Mouse (Mus musculus) olfactory bulb, adult 2 months (tissue): ENCODE results near the gene Myo3b. TPM values are rescaled to one million over a fixed set of nuclear protein-coding genes. Genes with fewer than 3 reads are reported as not detected.
"Not testable (repeated sequence)": the region's sequence is repeated elsewhere in the genome, so short reads cannot be mapped to it uniquely, and the experiment has no call there.

ENCODE experiments used
- H3K27ac ChIP-seq: fragments of 200-500 bp; 2 replicates; pipeline ENCODE4 v1.5.1; 2012; ENCODE audit warnings: low read depth, low read length; ENCODE audit not compliant: insufficient read depth
- H3K4me1 ChIP-seq: fragments of 200-500 bp; 2 replicates; pipeline ENCODE4 v1.6.1; 2012; ENCODE audit warnings: low read length; ENCODE audit not compliant: control insufficient read depth, insufficient read depth
- H3K4me3 ChIP-seq: fragments of 200-500 bp; 2 replicates; pipeline ENCODE4 v1.5.1; 2012; ENCODE audit warnings: mild to moderate bottlenecking, low read depth, low read length, moderate library complexity; ENCODE audit not compliant: insufficient read depth
- CTCF ChIP-seq: fragments of 200-500 bp; IDR thresholded peaks from 2 replicates; pipeline ENCODE4 v1.5.1; 2012; ENCODE audit warnings: low read depth, mild to moderate bottlenecking, low read length, moderate library complexity; ENCODE audit not compliant: insufficient read depth
- POLR2A ChIP-seq: fragments of 200-500 bp; IDR thresholded peaks from 2 replicates; pipeline ENCODE4 v1.6.1; 2012; ENCODE audit warnings: mild to moderate bottlenecking, low read depth, low read length, moderate library complexity; ENCODE audit not compliant: insufficient read depth
- WGBS: fragments of 180-500 bp; shearing (Covaris S2); methylation state at CpG from one replicate; pipeline ENCODE4 v1.1.7; 2018; 5-methylcytosine and 5-hydroxymethylcytosine counted together
- polyA plus RNA-seq: library from polyadenylated mRNA; stranded (reverse); fragments of >200 nt; gene quantifications from 2 replicates; pipeline ENCODE4 v1.2.4, GENCODE M21; 2012; ENCODE audit warnings: low replicate concordance; ENCODE audit not compliant: missing spikeins, insufficient read depth, insufficient read length

Gene Myo3b
- polyA plus RNA-seq, 1 experiment: not detected

GRCm38 (mm10) chr2:70218469-70218868 is 179.5 kb downstream of the Myo3b start:
- Histone ChIP-seq H3K4me3 (no peak overlapping the region), H3K27ac (peak overlapping the region; percentile 43), H3K4me1 (peaks cover 17% of the 10 kb centered on the region)
- TF ChIP-seq CTCF (no peak), POLR2A (no peak)
- 37% methylated on average over 8 of the region's 8 CpGs for WGBS

GRCm38 (mm10) chr2:70226679-70227078 is 187.8 kb downstream of the Myo3b start:
- whole genome bisulfite sequencing: 12% methylated on average over 3 of the region's 3 CpGs
- Histone ChIP-seq H3K4me3 (no peak overlapping the region), H3K4me1 (peaks cover 7% of the 10 kb centered on the region; the same call in 1 of the 2 replicates), H3K27ac (no peak overlapping the region)
- no peak for TF ChIP-seq CTCF
- no peak for TF ChIP-seq POLR2A

- H3K27ac ChIP-seq, H3K4me1 ChIP-seq, H3K4me3 ChIP-seq: not testable (repeated sequence)
- 87% methylated on average over 4 of the region's 4 CpGs for WGBS
Measured at GRCm38 (mm10) chr2:70234450-70234849, 195.5 kb downstream of the Myo3b start.

GRCm38 (mm10) chr2:70245981-70246380 is 207.1 kb downstream of the Myo3b start:
- WGBS: 83% methylated on average over 4 of the region's 4 CpGs
- TF ChIP-seq POLR2A (no peak), CTCF (no peak)
- Histone ChIP-seq H3K4me1 (no peaks in the 10 kb centered on the region), H3K4me3 (no peak overlapping the region), H3K27ac (no peak overlapping the region)

- WGBS: 87% methylated on average over 7 of the region's 7 CpGs
- Histone ChIP-seq H3K4me3 (no peak overlapping the region), H3K4me1 (no peaks in the 10 kb centered on the region), H3K27ac (no peak overlapping the region)
- TF ChIP-seq POLR2A: no peak
- no peak for TF ChIP-seq CTCF
Measured at GRCm38 (mm10) chr2:70248616-70249015, 209.7 kb downstream of the Myo3b start.

- 44% methylated on average over 4 of the region's 4 CpGs for WGBS
- Histone ChIP-seq H3K4me3 (no peak overlapping the region), H3K27ac (no peak overlapping the region), H3K4me1 (no peaks in the 10 kb centered on the region)
- TF ChIP-seq POLR2A (no peak), CTCF (no peak)
Measured at GRCm38 (mm10) chr2:70249872-70250271, 210.9 kb downstream of the Myo3b start.

GRCm38 (mm10) chr2:70251256-70251655 is 212.3 kb downstream of the Myo3b start:
- Histone ChIP-seq H3K4me3 (no peak overlapping the region), H3K27ac (no peak overlapping the region), H3K4me1 (no peaks in the 10 kb centered on the region)
- WGBS: 93% methylated on average over 10 of the region's 10 CpGs
- no peak for TF ChIP-seq CTCF
- no peak for TF ChIP-seq POLR2A

GRCm38 (mm10) chr2:70259357-70260000 is 220.6 kb downstream of the Myo3b start:
- Histone ChIP-seq H3K27ac (0 out of 2 replicates have a peak overlapping the region, but pooled peaks have one; percentile 26), H3K4me3 (no peak overlapping the region), H3K4me1 (peaks cover 13% of the 10 kb centered on the region)
- 7% methylated on average over 8 of the region's 8 CpGs for WGBS
- TF ChIP-seq POLR2A (no peak), CTCF (no peak)

- TF ChIP-seq CTCF (no peak), POLR2A (no peak)
- 30% methylated on average over 2 of the region's 2 CpGs for WGBS
- Histone ChIP-seq H3K4me1 (peaks cover 13% of the 10 kb centered on the region), H3K27ac (no peak overlapping the region), H3K4me3 (no peak overlapping the region)
Measured at GRCm38 (mm10) chr2:70260646-70261195, 221.8 kb downstream of the Myo3b start.
